Mouse (Mus musculus) testis, adult 2 months (tissue): ENCODE data around the gene Thra. TPM values are rescaled to one million over a fixed set of nuclear protein-coding genes. Genes with fewer than 3 reads are reported as not detected.

ENCODE experiments used
- H3K27ac ChIP-seq: fragments of 200-500 bp; 2 replicates; pipeline ENCODE4 v1.5.1; 2012; ENCODE audit warnings: low read depth, low read length; ENCODE audit not compliant: control insufficient read depth, insufficient read depth
- H3K27me3 ChIP-seq: fragments of 200-500 bp; 2 replicates; pipeline ENCODE4 v1.6.1; 2012; ENCODE audit warnings: mild to moderate bottlenecking, low read length, moderate library complexity; ENCODE audit not compliant: control insufficient read depth, insufficient read depth
- H3K36me3 ChIP-seq: fragments of 200-500 bp; 2 replicates; pipeline ENCODE4 v1.6.1; 2012; ENCODE audit warnings: mild to moderate bottlenecking, low read length; ENCODE audit not compliant: control insufficient read depth, insufficient read depth
- H3K4me1 ChIP-seq: fragments of 200-500 bp; 2 replicates; pipeline ENCODE4 v1.6.1; 2012; ENCODE audit warnings: low read length; ENCODE audit not compliant: control insufficient read depth, insufficient read depth
- H3K4me3 ChIP-seq: fragments of 200-500 bp; 2 replicates; pipeline ENCODE4 v1.5.1; 2012; ENCODE audit warnings: low read depth, mild to moderate bottlenecking, low read length, moderate library complexity, mixed read lengths; ENCODE audit not compliant: control insufficient read depth
- CTCF ChIP-seq: fragments of 200-500 bp; IDR thresholded peaks from 2 replicates; pipeline ENCODE4 v1.5.1; 2012; ENCODE audit warnings: low read depth, mild to moderate bottlenecking, inconsistent platforms, low read length, moderate library complexity; ENCODE audit not compliant: control insufficient read depth, insufficient read depth, insufficient replicate concordance
- POLR2A ChIP-seq: fragments of 200-500 bp; IDR thresholded peaks from 2 replicates; pipeline ENCODE4 v1.6.1; 2012; ENCODE audit warnings: low read depth, mild to moderate bottlenecking, inconsistent platforms, low read length, moderate library complexity; ENCODE audit not compliant: control insufficient read depth
- polyA plus RNA-seq: library from polyadenylated mRNA; depleted of rRNA; stranded (reverse); fragments of >200 nt; gene quantifications from 2 replicates; pipeline ENCODE4 v1.2.3, GENCODE M21; 2012

The Thra gene
- polyA plus RNA-seq, 1 experiment: 14.4 TPM

DNA sequence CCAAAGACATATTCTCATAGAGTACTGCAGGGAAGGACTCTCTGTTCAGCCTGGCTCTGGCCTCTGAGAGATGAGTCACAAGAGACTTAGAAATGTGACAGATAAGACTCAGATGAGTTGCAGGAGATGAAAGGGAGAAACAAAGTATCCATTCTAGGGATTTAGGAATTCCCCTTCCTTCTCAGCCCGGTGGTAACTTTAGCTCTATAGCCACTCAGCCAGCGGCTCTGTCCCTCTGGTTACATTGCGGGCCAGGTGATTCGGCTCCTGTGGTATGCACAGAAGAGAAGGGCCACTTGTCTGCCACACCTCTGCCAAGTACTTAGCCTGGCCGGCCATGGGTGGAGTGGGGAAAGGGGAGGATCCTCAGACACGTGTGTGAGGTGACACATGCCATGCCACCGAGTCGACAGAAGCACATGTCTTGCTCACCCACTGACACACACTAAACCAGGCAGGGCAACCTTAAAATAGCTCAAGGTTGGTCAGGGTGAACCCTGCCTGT lies 32.3 kb downstream of the Thra start:
- Histone ChIP-seq H3K27me3 (no peaks in the 10 kb centered on the region), H3K4me1 (peaks cover 44% of the 10 kb centered on the region), H3K27ac (peak overlapping the region; percentile 71), H3K4me3 (peak overlapping the region; percentile 75), H3K36me3 (no peaks in the 10 kb centered on the region)
- TF ChIP-seq POLR2A (no peak), CTCF (no peak)

GRCm38 (mm10) chr11:98773635-98774295 lies 33.3 kb downstream of the Thra start:
- peak overlapping the region; percentile 89 for H3K4me3 ChIP-seq
- TF ChIP-seq CTCF: no peak
- TF ChIP-seq POLR2A: peak; percentile 66
- H3K4me1 ChIP-seq: peaks cover 37% of the 10 kb centered on the region
- no peaks in the 10 kb centered on the region for H3K36me3 ChIP-seq
- peak overlapping the region; percentile 94 for H3K27ac ChIP-seq
- H3K27me3 ChIP-seq: no peaks in the 10 kb centered on the region

DNA sequence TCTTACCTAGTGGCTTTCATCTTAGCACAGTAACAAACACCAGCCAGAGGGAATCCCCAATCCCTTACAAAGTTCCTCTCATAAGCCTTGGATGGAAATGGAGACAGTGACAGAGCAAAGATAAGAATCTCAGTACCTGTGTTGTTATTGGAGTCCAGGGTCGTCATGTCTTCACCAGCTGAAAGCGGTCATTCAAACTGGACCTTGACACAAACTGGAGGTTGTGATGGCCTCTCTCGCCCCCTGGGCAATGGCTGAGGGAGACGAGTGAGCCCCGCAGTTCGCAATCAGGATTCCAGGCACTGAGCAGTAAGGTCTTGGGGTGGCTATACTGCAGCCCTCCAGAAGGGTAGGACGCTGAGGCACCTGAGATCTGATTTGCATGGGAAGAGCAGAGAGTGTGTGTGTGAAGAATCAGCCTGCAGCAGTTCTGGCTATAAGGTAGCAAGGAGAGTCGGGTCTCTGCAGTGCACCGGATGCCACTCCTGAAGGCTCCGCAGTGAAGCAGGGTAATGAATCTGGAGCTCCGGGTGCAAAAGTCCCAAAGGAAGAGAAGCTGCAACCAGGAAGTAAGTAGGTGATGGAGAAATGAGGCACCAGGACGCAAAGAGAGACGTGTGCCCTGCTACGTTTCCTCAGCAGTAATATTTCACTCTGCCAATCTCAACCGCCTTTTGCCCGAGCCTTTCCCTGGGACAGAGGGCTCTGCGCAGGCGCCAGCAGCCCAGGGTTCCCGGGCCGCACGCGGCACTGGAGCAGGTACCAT lies 34.3 kb downstream of the Thra start, which contains the start of gene Nr1d1:
Nr1d1 (minus strand) TSS at position 752 of the 766 bp plus-strand sequence.
- H3K4me1 ChIP-seq: peaks cover 35% of the 10 kb centered on the region
- no peaks in the 10 kb centered on the region for H3K27me3 ChIP-seq
- no peaks in the 10 kb centered on the region for H3K36me3 ChIP-seq
- H3K4me3 ChIP-seq: peak within 1 kb of the TSS; percentile 89
- TF ChIP-seq CTCF (no peak), POLR2A (peak; percentile 55)
- H3K27ac ChIP-seq: peak within 1 kb of the TSS; percentile 94

GRCm38 (mm10) chr11:98775348-98776051 lies 35.1 kb downstream of the Thra start:
- peaks cover 31% of the 10 kb centered on the region for H3K4me1 ChIP-seq

DNA sequence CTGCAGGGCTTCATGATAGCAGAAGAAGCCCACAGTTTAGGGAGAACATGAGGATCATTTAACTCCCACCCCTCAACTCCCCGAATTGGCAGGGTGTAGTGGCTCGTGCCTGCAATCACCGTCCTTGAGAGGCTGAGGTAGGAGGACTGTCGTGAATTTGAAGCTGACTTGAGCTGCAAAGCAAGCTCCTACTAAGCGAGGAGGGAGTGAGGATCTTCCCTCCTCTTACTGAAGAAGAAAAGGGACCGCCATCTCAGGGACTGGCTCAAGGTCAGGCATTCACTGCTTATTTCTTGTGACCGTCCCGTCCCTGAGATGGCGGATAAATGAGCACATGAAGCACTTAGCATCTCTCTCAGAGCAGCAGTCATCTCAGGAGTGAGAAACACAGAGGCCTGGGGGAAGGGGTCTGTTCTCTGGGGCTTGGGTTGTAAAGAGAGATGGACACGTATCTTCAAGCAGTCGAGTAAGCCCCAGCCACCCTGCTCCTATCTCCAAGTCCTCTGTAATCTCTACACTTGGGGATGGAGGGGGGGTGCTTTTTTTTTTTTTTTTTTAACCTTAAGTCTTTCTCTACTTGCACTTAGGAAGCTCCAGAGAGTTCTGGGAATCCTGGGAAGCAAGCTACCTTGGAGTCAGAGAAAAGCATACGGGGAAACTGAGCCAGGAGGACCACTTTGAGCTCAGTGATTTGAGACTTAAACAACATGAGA lies 35.8 kb downstream of the Thra start:
- H3K4me3 ChIP-seq: no peak overlapping the region

More at GRCm38 (mm10) chr11:98775348-98776051, 35.1 kb downstream of the Thra start:
- TF ChIP-seq POLR2A (no peak; the same call in 1 of the 2 replicates), CTCF (no peak)
- no peaks in the 10 kb centered on the region for H3K36me3 ChIP-seq
- H3K27ac ChIP-seq: peak overlapping the region; percentile 75
- no peaks in the 10 kb centered on the region for H3K27me3 ChIP-seq
- peak overlapping the region; percentile 89 for H3K4me3 ChIP-seq

GRCm38 (mm10) chr11:98776843-98777590 lies 36.6 kb downstream of the Thra start:
- Histone ChIP-seq H3K27me3 (no peaks in the 10 kb centered on the region), H3K4me1 (peaks cover 31% of the 10 kb centered on the region), H3K27ac (peak overlapping the region; percentile 82), H3K36me3 (no peaks in the 10 kb centered on the region), H3K4me3 (no peak overlapping the region)
- TF ChIP-seq POLR2A (peak; percentile 64), CTCF (no peak)

More for the DNA sequence above, 35.8 kb downstream of the Thra start:
- no peaks in the 10 kb centered on the region for H3K27me3 ChIP-seq
- peaks cover 30% of the 10 kb centered on the region for H3K4me1 ChIP-seq
- H3K36me3 ChIP-seq: no peaks in the 10 kb centered on the region
- no peak for TF ChIP-seq POLR2A
- no peak for TF ChIP-seq CTCF
- peak overlapping the region; percentile 82 for H3K27ac ChIP-seq
